Mouse (Mus musculus) neutrophil, adult 83 days (primary cell): ENCODE data around the gene Insl3. TPM values are rescaled to one million over a fixed set of nuclear protein-coding genes. Genes with fewer than 3 reads are reported as not detected.

Source experiments
- total RNA-seq, 2 experiments: library from RNA; stranded (reverse); gene quantifications; one replicate each; pipeline ENCODE4 v1.2.4; 2023

Gene Insl3
- total RNA-seq: 1 to 10 TPM; 3.4 to 7.7 TPM

GRCm38 (mm10) chr8:71689028-71689427, at the start of gene Insl3:
TSS of gene Insl3 (plus strand) at chr8:71689214.

GRCm38 (mm10) chr8:71671549-71671965, 17.5 kb upstream of the Insl3 start, which contains the start of gene Unc13a:
TSS of gene Unc13a (minus strand) at chr8:71671757.

GRCm38 (mm10) chr8:71676020-71676741, 12.8 kb upstream of the Insl3 start, which contains the start of gene Jak3:
TSS of gene Jak3 (plus strand) at chr8:71676296.

GRCm38 (mm10) chr8:71701414-71702086, 12.5 kb downstream of the Insl3 start, which contains the start of gene B3gnt3:
TSS of gene B3gnt3 (minus strand) at chr8:71701789.

GRCm38 (mm10) chr8:71725122-71725924, 36.3 kb downstream of the Insl3 start, which contains the start of gene Fcho1:
TSS of gene Fcho1 (minus strand) at chr8:71725716.

Other genes starting within 250 kb of the Insl3 start
- 1 to 10 TPM; 4.8 to 5.6 TPM for gene Abhd8, start 225.6 kb upstream of the Insl3 start, total RNA-seq
- 10 to 100 TPM; 33.7 to 34.1 TPM for gene Mrpl34, start 224.3 kb upstream of the Insl3 start, total RNA-seq
- 10 to 100 TPM; 72.6 to 81.2 TPM for gene Dda1, start 220.0 kb upstream of the Insl3 start, total RNA-seq
- gene Ano8, start 203.3 kb upstream of the Insl3 start, total RNA-seq: 1 to 10 TPM; 3.4 to 4.5 TPM
- 10 to 100 TPM; 11.0 to 13.3 TPM for gene Gtpbp3, start 201.1 kb upstream of the Insl3 start, total RNA-seq
- under 1 TPM; 0.40 to 0.44 TPM for gene Plvap, start 177.5 kb upstream of the Insl3 start, total RNA-seq
- under 1 TPM; 0.31 to 0.38 TPM for gene Ccdc194, start 163.5 kb upstream of the Insl3 start, total RNA-seq
- 10 to 100 TPM; 20.1 to 22.3 TPM for gene Bst2, start 151.8 kb upstream of the Insl3 start, total RNA-seq
- gene Mvb12a, start 146.3 kb upstream of the Insl3 start, total RNA-seq: 10 to 100 TPM; 27.2 to 31.8 TPM
- under 1 TPM in 1 of 2 experiments, not detected in 1; 0.42 TPM for gene Tmem221, start 130.3 kb upstream of the Insl3 start, total RNA-seq
- gene Nxnl1, start 122.6 kb upstream of the Insl3 start, total RNA-seq: not detected
- 1 to 10 TPM in 1 of 2 experiments, under 1 TPM in 1; 0.88 to 1.3 TPM for gene Slc27a1, start 120.3 kb upstream of the Insl3 start, total RNA-seq
- 10 to 100 TPM; 83.8 to 84.4 TPM for gene Pgls, start 97.0 kb upstream of the Insl3 start, total RNA-seq
- 1 to 10 TPM; 5.6 to 7.0 TPM for gene Fam129c, start 91.6 kb upstream of the Insl3 start, total RNA-seq
- 10 to 100 TPM; 46.9 to 48.6 TPM for gene Colgalt1, start 78.2 kb upstream of the Insl3 start, total RNA-seq
- under 1 TPM; 0.13 to 0.38 TPM for gene Unc13a, start 17.5 kb upstream of the Insl3 start, total RNA-seq
- 10 to 100 TPM; 13.8 to 21.0 TPM for gene Jak3, start 12.9 kb upstream of the Insl3 start, total RNA-seq
- gene B3gnt3, start 12.6 kb downstream of the Insl3 start, total RNA-seq: under 1 TPM; 0.13 to 0.15 TPM
- gene Fcho1, start 36.5 kb downstream of the Insl3 start, total RNA-seq: 10 to 100 TPM; 57.7 to 61.1 TPM
- 1 to 10 TPM; 3.5 to 4.4 TPM for gene Zfp709, start 192.8 kb downstream of the Insl3 start, total RNA-seq
- 1 to 10 TPM; 1.4 to 2.1 TPM for gene Zfp882, start 219.4 kb downstream of the Insl3 start, total RNA-seq
- 1 to 10 TPM; 6.3 to 7.9 TPM for gene Zfp617, start 219.4 kb downstream of the Insl3 start, total RNA-seq